In genomic region chr11:97824168-97824567, GRCm38 (mm10) we compare ENCODE assay signal across 22 mouse cellular contexts. TPM values are rescaled to one million over a fixed set of nuclear protein-coding genes. Genes with fewer than 3 reads are reported as not detected.
"Had no signal": no experiment of that assay in that cellular context is flagged by ENCODE, and none has a peak within 500 bp of the region (broad histone marks: within the 10 kb centered on the region; RNA-seq: fewer than 3 reads in every experiment).

No protein-coding gene starts in this region.

- ATAC-seq: intestine, embryonic 16.5 days had no signal

- H3K4me3 ChIP-seq: limb, embryonic 10.5 days; limb, embryonic 13.5 days; liver, embryonic 13.5 days; midbrain, embryonic 10.5 days; neural tube, embryonic 12.5 days; stomach, embryonic 15.5 days had no signal

- DNase-seq: kidney, adult 18-20 months; kidney, adult 9 months; kidney, postnatal 14 days; layer of hippocampus, postnatal 36 days; liver; liver, embryonic 13.5 days; lung, embryonic 14.5 days; midbrain, embryonic 14.5 days; retina, postnatal 1 day; right cerebral cortex, postnatal 25 days; spleen, adult 18-20 months; thymus, postnatal 25 days had no signal

- H3K27ac ChIP-seq: limb, embryonic 10.5 days; limb, embryonic 13.5 days; liver, embryonic 13.5 days; neural tube, embryonic 12.5 days had no signal

RNA-seq across cellular contexts. Expression of gene 1700001P01Rik, which starts 48.5 kb away (rescaled TPM):
- total RNA-seq: midbrain, postnatal 0 days had no signal
- polyA plus RNA-seq: intestine, embryonic 16.5 days; liver, embryonic 16.5 days; lung, embryonic 14.5 days; lung, postnatal 0 days; midbrain, embryonic 14.5 days; midbrain, postnatal 0 days; thymus, postnatal 0 days had no signal
